Mouse (Mus musculus) cortical plate, adult 2 months (tissue): ENCODE data around the gene Nfu1.

ENCODE experiments used
- CTCF ChIP-seq: fragments of 200-500 bp; IDR thresholded peaks from 2 replicates; pipeline ENCODE4 v1.5.1; 2011; ENCODE audit warnings: mild to moderate bottlenecking, control low read depth, low read length; ENCODE audit not compliant: insufficient read depth; ENCODE audit errors: extremely low read depth
- POLR2A ChIP-seq: fragments of 200-500 bp; IDR thresholded peaks from 2 replicates; pipeline ENCODE4 v1.6.1; 2011; ENCODE audit warnings: mild to moderate bottlenecking, low read length, control low read depth; ENCODE audit not compliant: insufficient read depth; ENCODE audit errors: extremely low read depth

DNA sequence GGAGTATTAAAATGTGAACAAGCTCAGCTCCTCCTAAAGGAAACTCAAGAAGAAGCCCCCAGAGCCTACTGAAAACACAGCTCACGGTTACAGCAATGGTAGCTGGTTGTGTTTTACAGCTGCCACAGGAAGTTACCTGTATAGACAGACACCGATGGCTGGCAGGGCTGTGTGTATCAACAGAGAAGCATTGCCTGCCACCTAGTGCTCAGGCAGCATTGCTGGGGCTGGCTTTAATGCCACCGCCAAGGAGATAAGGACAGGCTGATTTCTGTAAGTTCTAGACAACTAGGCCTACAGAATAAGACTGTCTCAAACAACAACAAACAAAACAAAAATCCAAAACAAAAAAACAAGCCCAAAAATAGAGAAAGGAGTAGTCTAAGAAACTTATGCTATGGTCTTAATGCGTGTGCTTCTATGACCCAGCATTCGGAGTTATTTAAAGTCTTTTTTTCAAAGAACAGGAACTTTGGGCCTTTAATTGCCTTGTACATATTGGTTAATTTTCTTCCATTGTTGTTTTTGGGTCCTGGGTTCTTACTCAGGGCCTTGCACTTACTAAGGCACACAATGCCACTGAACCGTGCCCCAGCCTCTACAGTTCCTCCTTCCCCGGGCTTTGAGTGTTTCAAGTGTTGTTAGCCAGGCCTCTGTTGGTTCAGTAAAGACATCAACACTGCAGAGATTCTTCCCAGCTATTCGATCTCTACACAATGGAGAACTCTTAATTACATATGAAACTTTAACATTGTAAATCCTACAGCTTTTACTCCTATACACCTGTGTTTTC, 23.5 kb upstream of the Nfu1 start:
- TF ChIP-seq CTCF (no peak), POLR2A (no peak)
